In genomic region chr8:83608398-83608829, GRCm38 (mm10) we compare ENCODE assay signal across 8 mouse cellular contexts. TPM values are rescaled to one million over a fixed set of nuclear protein-coding genes. Genes with fewer than 3 reads are reported as not detected.
DNase-seq lines count a peak whose midpoint lies in the region; ATAC-seq and TF ChIP-seq lines count a peak whose summit lies in the region.

No protein-coding gene starts in this region.

- no peaks in the 10 kb centered on the region for H3K27me3 ChIP-seq in forebrain, postnatal 0 days (ENCODE audit: insufficient read depth, low read length)
- no peaks in the 10 kb centered on the region for H3K27me3 ChIP-seq in hindbrain, embryonic 11.5 days (ENCODE audit: control insufficient read depth, insufficient read depth, low read length)
- no peaks in the 10 kb centered on the region for H3K27me3 ChIP-seq in lung, postnatal 0 days (replicated peaks; ENCODE audit: insufficient read depth, low read length)

- peak overlapping the region; percentile 97 for H3K27ac ChIP-seq in forebrain, postnatal 0 days (ENCODE audit: low read depth, low read length)
- peak overlapping the region; percentile 94 for H3K27ac ChIP-seq in hindbrain, embryonic 11.5 days (ENCODE audit: low read depth, low read length)
- peak overlapping the region; percentile 99 for H3K27ac ChIP-seq in lung, postnatal 0 days (ENCODE audit: low read length)

- peaks cover 37% of the 10 kb centered on the region for H3K36me3 ChIP-seq in forebrain, postnatal 0 days (ENCODE audit: insufficient read depth)
- peaks cover 14% of the 10 kb centered on the region for H3K36me3 ChIP-seq in hindbrain, embryonic 11.5 days (ENCODE audit: control insufficient read depth, insufficient read depth, low read length)
- H3K36me3 ChIP-seq in lung, postnatal 0 days (ENCODE audit: insufficient read depth, low read length): peaks cover 24% of the 10 kb centered on the region

- DNase-seq in ES-CJ7 (ENCODE audit: low read depth, low spot score): peak; percentile 81
- peak; percentile 89 for DNase-seq in brain, adult 2 months (ENCODE audit: low read depth, low spot score)
- DNase-seq in forebrain, postnatal 0 days: no peak
- DNase-seq in hindbrain, embryonic 11.5 days (ENCODE audit: low spot score): peak; percentile 78
- peak; percentile 81 to 85 for DNase-seq in layer of hippocampus, postnatal 14 days (ENCODE audit: low spot score in 2 of 2)
- peak; percentile 93 for DNase-seq in lung, postnatal 0 days (ENCODE audit: low spot score)
- DNase-seq in ovary, postnatal 36 days (ENCODE audit: low spot score): peak; percentile 84
- DNase-seq in thymus, postnatal 36 days: peak; percentile 85 to 89

- no peaks in the 10 kb centered on the region for H3K9me3 ChIP-seq in forebrain, postnatal 0 days (ENCODE audit: low read length)
- no peaks in the 10 kb centered on the region for H3K9me3 ChIP-seq in hindbrain, embryonic 11.5 days (ENCODE audit: control insufficient read depth, low read length)
- no peaks in the 10 kb centered on the region for H3K9me3 ChIP-seq in lung, postnatal 0 days (ENCODE audit: low read length)

- 0 out of 2 replicates have a peak, but pooled peaks have one; percentile 16 for TF ChIP-seq EP300 in lung, postnatal 0 days (IDR thresholded peaks at IDR 0.05)

- peak; percentile 24; the same call in 1 of the 2 replicates for TF ChIP-seq CTCF in forebrain, postnatal 0 days (IDR thresholded peaks at IDR 0.05; ENCODE audit: low read depth)
- peak; percentile 45 for TF ChIP-seq CTCF in lung, postnatal 0 days (IDR thresholded peaks at IDR 0.05)

- peak overlapping the region; percentile 83 for H3K4me3 ChIP-seq in forebrain, postnatal 0 days (ENCODE audit: low read depth, low read length)
- peak overlapping the region; percentile 83 for H3K4me3 ChIP-seq in hindbrain, embryonic 11.5 days (ENCODE audit: low read depth, low read length)
- H3K4me3 ChIP-seq in lung, postnatal 0 days (ENCODE audit: low read depth, low read length): peak overlapping the region; percentile 75

- WGBS in forebrain, postnatal 0 days: 3% methylated on average over 51 of the region's 51 CpGs
- WGBS in hindbrain, embryonic 11.5 days: under 1% methylated on average over 51 of the region's 51 CpGs
- WGBS in lung, postnatal 0 days: under 1% methylated on average over 49 of the region's 51 CpGs

- peaks cover 7% of the 10 kb centered on the region for H3K4me1 ChIP-seq in forebrain, postnatal 0 days (ENCODE audit: insufficient read depth)
- peaks cover 7% of the 10 kb centered on the region for H3K4me1 ChIP-seq in hindbrain, embryonic 11.5 days (replicated peaks; ENCODE audit: control insufficient read depth, insufficient read depth, low read length)
- H3K4me1 ChIP-seq in lung, postnatal 0 days (ENCODE audit: insufficient read depth, low read depth, low read length): peaks cover 8% of the 10 kb centered on the region

- H3K4me2 ChIP-seq in forebrain, postnatal 0 days (ENCODE audit: low read depth): peak overlapping the region; percentile 63
- H3K4me2 ChIP-seq in hindbrain, embryonic 11.5 days (replicated peaks; ENCODE audit: low read depth, low read length): peak overlapping the region; percentile 87
- peak overlapping the region; percentile 68 for H3K4me2 ChIP-seq in lung, postnatal 0 days (replicated peaks; ENCODE audit: low read depth, low read length)

- peak overlapping the region; percentile 68 for H3K9ac ChIP-seq in forebrain, postnatal 0 days
- H3K9ac ChIP-seq in hindbrain, embryonic 11.5 days (ENCODE audit: low read depth, low read length): peak overlapping the region; percentile 86
- H3K9ac ChIP-seq in lung, postnatal 0 days (replicated peaks; ENCODE audit: low read depth): peak overlapping the region; percentile 94

- ATAC-seq in forebrain, postnatal 0 days: peak; percentile 80
- peak; percentile 71 for ATAC-seq in hindbrain, embryonic 11.5 days (ENCODE audit: low FRiP score)
- peak; percentile 77 for ATAC-seq in lung, postnatal 0 days

RNA-seq across cellular contexts. Expression of gene Dnajb1, which starts 0.4 kb away (rescaled TPM):
- 41.2 and 46.6 TPM in 2 replicates for total RNA-seq in forebrain, postnatal 0 days (2014; rRNA removed)
- polyA plus RNA-seq in forebrain, postnatal 0 days (2015; fragmentation: Nextera tagmentation; extraction: Ambion mirVana): 40.7 and 65.1 TPM in 2 replicates
- polyA plus RNA-seq in hindbrain, embryonic 11.5 days (2014; fragmentation: Nextera tagmentation; extraction: Ambion mirVana): 66.1 and 66.7 TPM in 2 replicates
- total RNA-seq in layer of hippocampus, postnatal 14 days (2021): 10 to 100 TPM; 31.8 to 33.7 TPM
- polyA plus RNA-seq in lung, postnatal 0 days (2015; fragmentation: Nextera tagmentation; extraction: Ambion mirVana): 34.3 and 43.6 TPM in 2 replicates

RNA-seq across cellular contexts. Expression of gene Tecr, which starts 0.6 kb away (rescaled TPM):
- 762 and 857 TPM in 2 replicates for total RNA-seq in forebrain, postnatal 0 days (2014; rRNA removed)
- polyA plus RNA-seq in forebrain, postnatal 0 days (2015; fragmentation: Nextera tagmentation; extraction: Ambion mirVana): 1,089 and 1,117 TPM in 2 replicates
- polyA plus RNA-seq in hindbrain, embryonic 11.5 days (2014; fragmentation: Nextera tagmentation; extraction: Ambion mirVana): 732 and 754 TPM in 2 replicates
- total RNA-seq in layer of hippocampus, postnatal 14 days (2021): 100 to 1,000 TPM; 521 to 544 TPM
- polyA plus RNA-seq in lung, postnatal 0 days (2015; fragmentation: Nextera tagmentation; extraction: Ambion mirVana): 273 and 293 TPM in 2 replicates

RNA-seq across cellular contexts. Expression of gene Ndufb7, which starts 41.9 kb away (rescaled TPM):
- total RNA-seq in forebrain, postnatal 0 days (2014; rRNA removed): 155 and 262 TPM in 2 replicates
- 392 and 492 TPM in 2 replicates for polyA plus RNA-seq in forebrain, postnatal 0 days (2015; fragmentation: Nextera tagmentation; extraction: Ambion mirVana)
- polyA plus RNA-seq in hindbrain, embryonic 11.5 days (2014; fragmentation: Nextera tagmentation; extraction: Ambion mirVana): 358 and 366 TPM in 2 replicates
- total RNA-seq in layer of hippocampus, postnatal 14 days (2021): 100 to 1,000 TPM; 152 to 158 TPM
- 258 and 286 TPM in 2 replicates for polyA plus RNA-seq in lung, postnatal 0 days (2015; fragmentation: Nextera tagmentation; extraction: Ambion mirVana)

RNA-seq across cellular contexts. Expression of gene Gipc1, which starts 44.1 kb away (rescaled TPM):
- total RNA-seq in forebrain, postnatal 0 days (2014; rRNA removed): 77.8 and 85.3 TPM in 2 replicates
- polyA plus RNA-seq in forebrain, postnatal 0 days (2015; fragmentation: Nextera tagmentation; extraction: Ambion mirVana): 119 and 135 TPM in 2 replicates
- polyA plus RNA-seq in hindbrain, embryonic 11.5 days (2014; fragmentation: Nextera tagmentation; extraction: Ambion mirVana): 176 and 182 TPM in 2 replicates
- total RNA-seq in layer of hippocampus, postnatal 14 days (2021): 10 to 100 TPM; 77.9 to 78.5 TPM
- polyA plus RNA-seq in lung, postnatal 0 days (2015; fragmentation: Nextera tagmentation; extraction: Ambion mirVana): 123 and 134 TPM in 2 replicates

RNA-seq across cellular contexts. Expression of gene Ptger1, which starts 58.1 kb away (rescaled TPM):
- total RNA-seq in forebrain, postnatal 0 days (2014; rRNA removed): 0.46 and 0.57 TPM in 2 replicates
- 0.20 and 0.27 TPM in 2 replicates for polyA plus RNA-seq in forebrain, postnatal 0 days (2015; fragmentation: Nextera tagmentation; extraction: Ambion mirVana)
- 0.49 and 1.0 TPM in 2 replicates for polyA plus RNA-seq in hindbrain, embryonic 11.5 days (2014; fragmentation: Nextera tagmentation; extraction: Ambion mirVana)
- total RNA-seq in layer of hippocampus, postnatal 14 days (2021): 1 to 10 TPM; 1.3 to 1.9 TPM
- 1.3 and 1.4 TPM in 2 replicates for polyA plus RNA-seq in lung, postnatal 0 days (2015; fragmentation: Nextera tagmentation; extraction: Ambion mirVana)
